Mouse (Mus musculus): ENCODE results near the gene Loxl4. TPM values are rescaled to one million over a fixed set of nuclear protein-coding genes. Genes with fewer than 3 reads are reported as not detected.

Loxl4 gene
- total and polyA plus RNA-seq, 3 experiments, result 0.19 TPM; not detected in 2

- DNase-seq (ENCODE audit: extremely low read depth), result no peak
- Histone ChIP-seq H3K4me1 (ENCODE audit: control insufficient read depth in 1 of 2, insufficient read depth in 2 of 2) (peaks cover 9 to 65% of the 10 kb centered on the region in 2 experiments), H3K27me3 (replicated peaks) (no peaks in the 10 kb centered on the region), H3K27ac (ENCODE audit: insufficient read depth, low read depth) (no peak overlapping the region), H3K79me2 (replicated peaks; ENCODE audit: control insufficient read depth, extremely low read depth, insufficient read depth, poor library complexity, severe bottlenecking) (0 out of 2 replicates have a peak, but pooled peaks cover 2% of the 10 kb centered on the region), H3K4me2 (ENCODE audit: insufficient read depth, low read depth, poor library complexity, severe bottlenecking) (no peak overlapping the region), H3K4me3 (replicated peaks in 1 of 3; ENCODE audit: low read depth in 2 of 3, low read length in 2 of 3, poor library complexity in 1 of 3) (no peak overlapping the region), H3K36me3 (replicated peaks in 1 of 2; ENCODE audit: control insufficient read depth in 1 of 2, insufficient read depth in 1 of 2, low read length in 1 of 2) (peaks cover 8 to 23% of the 10 kb centered on the region in 2 experiments), H3K9ac (ENCODE audit: insufficient read depth, low read depth) (no peak overlapping the region), H3K9me3 (replicated peaks; ENCODE audit: low read length) (no peaks in the 10 kb centered on the region)
- dilution Hi-C loops (cut with MboI; ENCODE audit: extremely low pct_ligation_motif_present, extremely low pct_unique_long_range_greater_than_20kb, low sequenced_read_pairs), result no loop called here
- TF ChIP-seq POLR2A (IDR thresholded peaks at IDR 0.05; ENCODE audit: low read depth, low read length), result no peak
- in situ Hi-C loops (cut with MboI; ENCODE audit: low pct_ligation_motif_present, low pct_unique_long_range_greater_than_20kb, low sequenced_read_pairs), result no loop called here
These were observed 50.6 kb downstream of the Loxl4 start for GRCm38 (mm10) chr19:42561991-42562390.

- in situ Hi-C loops (cut with MboI; ENCODE audit: low pct_ligation_motif_present, low pct_unique_long_range_greater_than_20kb, low sequenced_read_pairs), result no loop called here
- Histone ChIP-seq H3K9ac (ENCODE audit: insufficient read depth, low read depth) (no peak overlapping the region), H3K36me3 (replicated peaks in 1 of 2; ENCODE audit: control insufficient read depth in 1 of 2, insufficient read depth in 1 of 2, low read length in 1 of 2) (peaks cover 8 to 12% of the 10 kb centered on the region in 2 experiments), H3K4me1 (ENCODE audit: control insufficient read depth in 1 of 2, insufficient read depth in 2 of 2) (peaks cover 9 to 48% of the 10 kb centered on the region in 2 experiments), H3K27me3 (replicated peaks) (no peaks in the 10 kb centered on the region), H3K4me3 (replicated peaks in 1 of 3; ENCODE audit: low read depth in 2 of 3, low read length in 2 of 3, poor library complexity in 1 of 3) (no peak overlapping the region), H3K9me3 (replicated peaks; ENCODE audit: low read length) (no peaks in the 10 kb centered on the region), H3K79me2 (replicated peaks; ENCODE audit: control insufficient read depth, extremely low read depth, insufficient read depth, poor library complexity, severe bottlenecking) (peaks cover 2% of the 10 kb centered on the region; the same call in 1 of the 2 replicates), H3K4me2 (ENCODE audit: insufficient read depth, low read depth, poor library complexity, severe bottlenecking) (no peak overlapping the region), H3K27ac (ENCODE audit: insufficient read depth, low read depth) (no peak overlapping the region)
- no peak for TF ChIP-seq ETS1 (conservative IDR thresholded peaks at IDR 0.05; ENCODE audit: low read depth, low read length)
- no peak for TF ChIP-seq MAZ (IDR thresholded peaks at IDR 0.05; ENCODE audit: low read depth, low read length)
- no peak for TF ChIP-seq USF2 (conservative IDR thresholded peaks at IDR 0.05; ENCODE audit: low read depth, low read length)
- TF ChIP-seq GABPA (IDR thresholded peaks at IDR 0.05; ENCODE audit: insufficient replicate concordance, low read depth, low read length), result no peak
- no peak for TF ChIP-seq CTCF (conservative IDR thresholded peaks at IDR 0.05 in 1 of 2, IDR thresholded peaks at IDR 0.05 in 1 of 2; ENCODE audit: low read depth in 2 of 2, low read length in 2 of 2)
- no peak for TF ChIP-seq MAX (IDR thresholded peaks at IDR 0.05; ENCODE audit: low read length)
- no peak for TF ChIP-seq POLR2A (IDR thresholded peaks at IDR 0.05; ENCODE audit: low read depth, low read length)
- TF ChIP-seq ZMIZ1 (IDR thresholded peaks at IDR 0.05; ENCODE audit: low read depth, low read length), result no peak
- TF ChIP-seq JUN (IDR thresholded peaks at IDR 0.05; ENCODE audit: insufficient read depth, low read depth, low read length), result no peak
- TF ChIP-seq MEF2A (IDR thresholded peaks at IDR 0.05; ENCODE audit: borderline replicate concordance, low read depth, low read length), result no peak
- no peak for TF ChIP-seq ZKSCAN1 (IDR thresholded peaks at IDR 0.05; ENCODE audit: borderline replicate concordance, low read depth, low read length)
- no peak for TF ChIP-seq ELF1 (IDR thresholded peaks at IDR 0.05; ENCODE audit: low read depth, low read length)
- TF ChIP-seq CHD1 (IDR thresholded peaks at IDR 0.05; ENCODE audit: low read depth, low read length), result no peak
- peak; percentile 83 for TF ChIP-seq ZNF384 (IDR thresholded peaks at IDR 0.05; ENCODE audit: low read depth, low read length)
- no peak for TF ChIP-seq KAT2A (IDR thresholded peaks at IDR 0.05; ENCODE audit: insufficient replicate concordance, low read length)
- TF ChIP-seq EP300 (IDR thresholded peaks at IDR 0.05; ENCODE audit: low read length), result peak; percentile 12; the same call in 1 of the 2 replicates
- no peak for TF ChIP-seq RCOR1 (conservative IDR thresholded peaks at IDR 0.05; ENCODE audit: low read depth, low read length)
- TF ChIP-seq IRF4 (IDR thresholded peaks at IDR 0.05; ENCODE audit: low read depth, low read length), result peak; percentile 59
- no peak for TF ChIP-seq RAD21 (IDR thresholded peaks at IDR 0.05; ENCODE audit: low read depth, low read length)
- no peak for TF ChIP-seq NELFE (IDR thresholded peaks at IDR 0.05; ENCODE audit: low read depth, low read length)
- dilution Hi-C loops (cut with MboI; ENCODE audit: extremely low pct_ligation_motif_present, extremely low pct_unique_long_range_greater_than_20kb, low sequenced_read_pairs), result no loop called here
- peak; percentile 72 for DNase-seq (ENCODE audit: extremely low read depth)
These were observed 53.9 kb downstream of the Loxl4 start for GRCm38 (mm10) chr19:42558701-42559100.

Other genes with a start within 250 kb of the Loxl4 start
- not detected in 2 replicates for gene Crtac1, start 181.0 kb downstream of the Loxl4 start, total RNA-seq (2012; rRNA removed)
- gene Crtac1, start 181.0 kb downstream of the Loxl4 start, total RNA-seq (2014; rRNA removed), result not detected in 2 replicates
- gene Crtac1, start 181.0 kb downstream of the Loxl4 start, polyA plus RNA-seq (2012; ENCODE audit: insufficient read length, low read depth), result not detected in 2 replicates
- gene R3hcc1l, start 94.1 kb downstream of the Loxl4 start, total RNA-seq (2012; rRNA removed), result 6.1 and 8.1 TPM in 2 replicates
- 10.7 and 15.6 TPM in 2 replicates for gene R3hcc1l, start 94.1 kb downstream of the Loxl4 start, total RNA-seq (2014; rRNA removed)
- gene R3hcc1l, start 94.1 kb downstream of the Loxl4 start, polyA plus RNA-seq (2012; ENCODE audit: insufficient read length, low read depth), result 12.2 and 14.7 TPM in 2 replicates
- gene Pyroxd2, start 140.0 kb upstream of the Loxl4 start, total RNA-seq (2012; rRNA removed), result not detected in 2 replicates
- 0.18 TPM in 1 of 2 replicates, not detected in the other for gene Pyroxd2, start 140.0 kb upstream of the Loxl4 start, total RNA-seq (2014; rRNA removed)
- gene Pyroxd2, start 140.0 kb upstream of the Loxl4 start, polyA plus RNA-seq (2012; ENCODE audit: insufficient read length, low read depth), result 0.10 TPM in 1 of 2 replicates, not detected in the other
- 21.8 and 29.7 TPM in 2 replicates for gene Hps1, start 167.2 kb upstream of the Loxl4 start, total RNA-seq (2012; rRNA removed)
- 16.0 and 17.7 TPM in 2 replicates for gene Hps1, start 167.2 kb upstream of the Loxl4 start, total RNA-seq (2014; rRNA removed)
- 21.4 and 22.6 TPM in 2 replicates for gene Hps1, start 167.2 kb upstream of the Loxl4 start, polyA plus RNA-seq (2012; ENCODE audit: insufficient read length, low read depth)